Mouse (Mus musculus) left cerebral cortex, postnatal 36 days (tissue): ENCODE data around the gene Kctd12. TPM values are rescaled to one million over a fixed set of nuclear protein-coding genes. Genes with fewer than 3 reads are reported as not detected.

ENCODE experiments used
- DNase-seq, 2 experiments: peaks; one replicate each; pipeline ENCODE4 v3.0.0; 2021 to 2022; ENCODE audit warnings: low spot score in 2 of 2, mixed read lengths in 1 of 2
- intact Hi-C: fragments of 180-260 bp; cut with DNase I; formaldehyde crosslinking; loops from one replicate; pipeline ENCODE4 v1.15.1; 2025
- microRNA-seq: library from miRNA; unstranded; fragments of <30 nt; microRNA quantifications from one replicate; pipeline ENCODE4 v1.2.0, GENCODE M21; 2022
- total RNA-seq, 2 experiments: library from RNA; stranded (reverse); gene quantifications; 2 replicates each; pipeline ENCODE4 v1.2.3; 2021

Kctd12 gene
- total RNA-seq, 2 experiments from 2014 or later: 42.4 to 48.6 TPM

- intact Hi-C loops: no loop called here
- DNase-seq: no peak
Observed at GRCm38 (mm10) chr14:102975865-102976264, 6.6 kb downstream of the Kctd12 start.

DNA sequence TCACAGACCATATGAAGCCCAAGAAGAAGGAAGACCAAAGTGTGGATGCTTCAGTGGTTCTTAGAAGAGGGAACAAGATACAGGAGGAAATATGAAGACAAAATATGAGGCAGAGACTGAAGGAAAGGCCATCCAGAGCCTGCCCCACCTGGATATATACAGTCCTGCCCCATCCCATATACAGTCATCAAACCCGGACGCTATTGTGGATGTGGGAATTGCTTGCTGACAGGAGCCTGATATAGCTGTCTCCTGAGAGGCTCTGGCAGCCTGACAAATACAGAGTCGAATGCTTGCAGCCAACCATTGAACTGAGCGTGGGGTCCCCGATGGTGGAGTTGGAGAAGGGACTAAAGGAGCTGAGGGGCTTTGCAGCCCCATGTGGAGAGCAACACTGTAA is 13.6 kb downstream of the Kctd12 start:
- DNase-seq: no peak
- intact Hi-C loops: no loop called here

DNA sequence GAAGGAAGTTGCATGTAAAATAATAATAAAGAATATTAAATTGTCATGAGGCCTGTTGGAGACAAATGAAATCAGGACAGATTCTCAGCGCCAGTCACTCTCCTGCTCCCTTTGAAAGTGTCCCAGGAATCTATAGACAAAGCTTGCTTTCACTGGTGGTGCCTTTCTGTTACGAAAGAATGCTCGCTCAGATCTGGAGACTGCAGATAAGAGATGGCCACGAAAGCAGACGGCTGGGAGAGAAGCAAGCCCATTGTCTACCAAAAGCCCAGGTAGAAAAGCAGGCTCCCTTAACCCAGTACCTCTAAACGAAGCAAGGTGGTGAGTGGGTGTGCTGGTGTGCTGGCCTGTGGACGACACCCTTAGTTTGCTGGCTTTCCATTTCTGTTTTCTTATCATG is 16.2 kb downstream of the Kctd12 start:
- intact Hi-C loops: no loop called here
- DNase-seq: no peak

DNA sequence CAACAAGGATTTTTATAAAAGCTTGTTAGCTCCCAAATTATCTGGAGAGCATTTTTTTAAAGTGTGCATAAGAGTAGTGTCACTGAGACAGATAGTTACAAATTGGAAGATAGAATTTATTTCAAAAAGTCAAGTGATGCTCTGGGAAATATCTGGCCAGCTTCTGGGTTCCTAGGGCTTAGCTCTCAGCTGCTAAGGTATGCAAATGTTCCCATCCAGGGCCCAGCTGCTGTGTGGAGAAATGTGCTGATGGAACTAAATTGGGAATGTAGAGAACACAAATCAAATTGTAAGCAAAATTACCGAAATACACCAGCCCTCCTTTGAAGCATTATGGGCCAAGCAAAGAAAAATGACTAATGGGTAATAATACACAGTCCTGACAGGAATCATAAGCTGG is 16.6 kb downstream of the Kctd12 start:
- no peak for DNase-seq
- intact Hi-C loops: no loop called here

DNA sequence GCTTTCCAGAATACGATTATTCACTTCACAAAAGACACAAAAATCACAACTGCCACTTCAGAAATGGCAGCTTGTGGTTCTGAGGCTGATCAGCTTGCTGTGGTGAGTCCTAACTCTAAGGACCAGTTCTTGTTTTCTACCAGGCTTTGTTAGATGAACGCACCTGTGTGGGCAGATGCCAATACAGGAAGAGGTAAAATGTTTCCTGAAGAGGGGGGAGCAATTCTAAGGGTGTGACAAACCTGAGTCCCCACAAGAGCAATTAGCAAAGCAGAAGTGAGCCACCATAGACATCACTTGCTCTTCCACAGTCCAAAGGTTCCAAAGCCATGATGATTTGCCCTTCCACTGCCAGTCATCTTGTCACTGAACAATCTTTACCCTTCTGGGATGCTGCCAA is 20.4 kb downstream of the Kctd12 start:
- intact Hi-C loops: no loop called here
- DNase-seq: no peak

GRCm38 (mm10) chr14:102953511-102953910 is 28.9 kb downstream of the Kctd12 start:
- DNase-seq: no peak
- intact Hi-C loops: no loop called here

GRCm38 (mm10) chr14:102951974-102952373 is 30.5 kb downstream of the Kctd12 start:
- intact Hi-C loops: no loop called here
- DNase-seq: no peak

DNA sequence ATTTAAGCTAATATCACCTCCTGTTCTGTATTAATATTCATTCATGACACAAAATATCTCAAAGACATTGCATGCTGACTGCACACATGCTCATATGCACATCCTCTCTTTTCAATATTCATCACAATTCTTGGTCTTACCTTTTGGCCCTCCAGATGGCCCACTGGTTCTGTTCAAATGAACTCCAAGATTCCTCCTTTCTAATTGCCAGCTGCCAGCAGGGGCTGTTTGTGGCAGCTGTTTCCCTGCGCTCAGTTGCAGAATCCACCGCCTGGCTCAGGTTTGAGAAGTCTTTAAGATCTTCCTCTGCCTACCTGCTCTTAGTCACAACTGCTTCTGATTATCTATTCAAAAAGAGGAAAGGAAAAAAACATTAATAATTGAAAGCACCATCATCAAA is 34.6 kb downstream of the Kctd12 start:
- intact Hi-C loops: no loop called here
- DNase-seq: no peak

- intact Hi-C loops: no loop called here
Observed at GRCm38 (mm10) chr14:102942222-102942843, 40.1 kb downstream of the Kctd12 start.

GRCm38 (mm10) chr14:102934878-102935277 is 47.6 kb downstream of the Kctd12 start:
- intact Hi-C loops: no loop called here
- peak in 1 of 2 experiments; percentile 9 for DNase-seq

More at GRCm38 (mm10) chr14:102942222-102942843, 40.1 kb downstream of the Kctd12 start:
- DNase-seq: no peak

GRCm38 (mm10) chr14:102930933-102931332 is 51.5 kb downstream of the Kctd12 start:
- intact Hi-C loops: no loop called here

DNA sequence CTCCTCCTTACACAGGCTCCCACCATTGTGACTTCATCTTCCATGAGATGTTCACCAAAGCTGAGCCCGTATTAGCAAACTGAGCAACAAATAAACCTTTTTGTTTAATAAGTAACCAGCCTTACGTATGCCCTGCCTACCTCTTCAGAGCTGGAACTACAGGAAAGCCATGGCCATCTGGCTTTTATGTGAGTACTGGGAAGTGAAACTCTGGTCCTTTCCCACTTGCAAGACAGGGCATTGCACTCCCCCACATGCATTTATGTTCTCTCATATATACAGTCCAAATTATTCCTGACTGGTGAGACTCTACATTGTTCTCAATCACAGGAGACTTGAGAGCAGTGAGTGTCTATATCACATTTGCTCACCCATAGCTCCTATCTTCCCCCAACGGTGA is 52.9 kb downstream of the Kctd12 start:
- no peak for DNase-seq
- intact Hi-C loops: no loop called here

More at GRCm38 (mm10) chr14:102930933-102931332, 51.5 kb downstream of the Kctd12 start:
- no peak for DNase-seq

- intact Hi-C loops: no loop called here
- DNase-seq: no peak
Observed at GRCm38 (mm10) chr14:102927847-102928466, 54.5 kb downstream of the Kctd12 start.

Small RNAs within 50 kb of the gene (microRNA-seq; reads per million reads assigned to microRNA genes)
- gene Mir5130: 4.1 reads per million, percentile 11 among the genes with 10 or more reads in this experiment

Other genes with a start within 250 kb of the Kctd12 start
- gene Acod1, start 64.3 kb upstream of the Kctd12 start, total RNA-seq: not detected
- gene Cln5, start 87.6 kb upstream of the Kctd12 start, total RNA-seq: 1 to 10 TPM; 8.6 TPM
- gene Fbxl3, start 116.9 kb upstream of the Kctd12 start, total RNA-seq: 10 to 100 TPM; 83.0 to 99.0 TPM